Mouse (Mus musculus) cerebellum, adult 11-12 months (tissue): ENCODE measurements around the gene Pth2.
"Not testable (repeated sequence)": the region's sequence is repeated elsewhere in the genome, so short reads cannot be mapped to it uniquely, and the experiment has no call there.

ENCODE experiments used
- DNase-seq: peaks from one replicate; pipeline ENCODE4 v3.0.0; 2022

Pth2 gene

DNA sequence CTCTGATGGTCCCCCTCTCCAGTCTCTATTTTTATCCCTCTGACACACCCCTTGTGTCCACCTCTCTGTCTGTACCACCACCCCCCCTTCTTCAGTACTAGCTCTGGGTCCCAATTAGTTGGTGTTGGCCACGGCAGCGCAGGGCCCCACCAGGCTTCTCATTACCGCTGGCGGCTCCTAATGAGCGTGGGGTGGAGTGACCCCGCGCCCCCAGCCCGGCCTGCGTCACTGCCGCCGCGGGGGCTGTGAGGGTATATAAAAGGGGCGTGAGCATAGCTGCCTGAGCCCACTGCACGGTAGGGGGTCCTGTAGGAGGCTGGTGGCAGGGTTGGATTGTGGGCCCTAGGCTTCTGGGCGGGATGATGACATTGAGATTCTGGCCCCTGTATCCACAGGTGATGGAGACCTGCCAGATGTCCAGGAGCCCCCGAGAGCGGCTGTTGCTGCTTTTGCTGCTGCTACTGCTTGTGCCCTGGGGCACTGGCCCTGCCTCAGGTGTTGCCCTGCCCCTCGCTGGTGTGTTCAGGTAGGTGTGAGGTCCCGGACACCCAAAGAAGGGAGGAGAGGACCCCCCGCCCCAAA lies at the start of gene Pth2:
Gene Pth2, plus strand, starts transcription at position 100 of the 582 bp plus-strand sequence.
- DNase-seq = peak; percentile 71

DNA sequence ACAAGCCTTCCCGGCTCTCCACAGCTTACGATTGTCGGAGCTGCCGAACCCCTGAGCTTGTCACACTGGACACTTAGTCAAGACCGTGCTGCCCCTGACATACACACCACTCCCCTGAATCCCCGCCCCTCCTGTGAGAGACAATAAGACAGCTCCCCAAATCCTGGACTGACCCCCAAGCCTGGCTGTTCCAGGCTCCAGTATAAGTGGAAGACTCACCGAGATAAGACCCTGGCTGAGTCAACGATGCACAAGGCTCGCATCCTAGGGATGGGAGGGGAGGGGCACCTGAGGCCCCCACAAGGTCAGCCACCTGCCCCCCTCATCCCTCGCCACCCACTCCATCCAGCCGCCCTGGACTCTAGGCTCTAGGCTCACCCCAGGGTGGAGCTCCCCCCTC lies 48.9 kb upstream of the Pth2 start:
- DNase-seq = peak; percentile 50

DNA sequence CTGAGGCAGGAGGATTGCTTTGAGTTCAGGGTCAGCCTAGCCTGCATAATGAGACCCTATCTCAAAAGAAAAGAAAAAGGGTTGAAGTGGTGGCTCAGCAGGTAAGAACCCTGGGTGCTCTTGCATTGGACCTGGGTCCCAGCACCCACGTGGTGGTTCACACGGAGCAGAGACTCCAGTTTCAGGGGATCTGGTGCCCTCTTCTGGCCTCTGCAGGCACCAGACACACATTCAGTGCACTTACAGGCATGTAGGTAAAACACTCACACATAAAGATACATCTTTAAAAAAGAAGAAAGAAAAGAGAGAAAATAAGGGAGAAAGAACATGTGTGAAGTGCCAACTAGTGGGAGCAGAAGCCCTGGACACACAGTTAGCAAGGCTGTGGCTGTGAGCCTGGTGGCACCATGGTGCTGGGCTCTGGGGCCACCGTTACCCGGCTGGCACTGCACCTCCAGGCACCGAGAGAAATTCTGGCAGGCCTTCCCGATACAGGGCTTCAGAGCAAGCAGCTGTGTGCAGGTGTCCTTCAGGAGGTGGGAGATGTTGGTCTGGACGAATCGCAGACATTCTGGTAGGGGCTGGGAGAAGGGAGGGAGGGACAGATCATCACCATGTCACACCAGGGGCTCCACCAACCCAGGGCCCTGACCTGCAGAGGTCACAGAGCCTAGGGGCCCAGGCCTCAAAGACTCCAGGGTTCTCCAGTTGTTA lies 47.2 kb upstream of the Pth2 start:
- DNase-seq = peak; percentile 33

DNA sequence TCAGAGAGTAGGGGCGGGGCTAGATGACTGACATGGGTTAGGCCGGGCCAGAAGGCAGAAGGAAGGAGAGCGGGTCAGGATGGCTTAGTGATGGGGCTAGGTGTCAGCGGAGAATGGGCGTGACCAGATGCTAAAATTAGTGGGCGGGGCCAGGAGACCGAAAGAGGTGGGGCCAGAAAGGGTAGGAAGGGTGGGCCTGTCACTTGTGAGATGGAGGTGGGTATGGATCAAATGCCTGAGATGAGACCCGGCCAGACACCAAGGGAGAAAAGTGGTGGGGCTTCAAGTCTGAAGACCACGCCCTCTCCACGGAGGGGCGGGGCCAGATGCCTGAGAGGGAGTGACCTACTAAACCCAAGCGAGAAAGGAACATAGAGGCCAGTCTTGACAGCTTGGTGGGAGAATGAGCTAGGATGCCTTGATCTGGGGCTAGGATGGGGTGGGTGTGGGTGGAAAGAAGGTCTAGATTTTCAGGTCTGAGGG lies 46.2 kb upstream of the Pth2 start:
- peak; percentile 49 for DNase-seq

DNA sequence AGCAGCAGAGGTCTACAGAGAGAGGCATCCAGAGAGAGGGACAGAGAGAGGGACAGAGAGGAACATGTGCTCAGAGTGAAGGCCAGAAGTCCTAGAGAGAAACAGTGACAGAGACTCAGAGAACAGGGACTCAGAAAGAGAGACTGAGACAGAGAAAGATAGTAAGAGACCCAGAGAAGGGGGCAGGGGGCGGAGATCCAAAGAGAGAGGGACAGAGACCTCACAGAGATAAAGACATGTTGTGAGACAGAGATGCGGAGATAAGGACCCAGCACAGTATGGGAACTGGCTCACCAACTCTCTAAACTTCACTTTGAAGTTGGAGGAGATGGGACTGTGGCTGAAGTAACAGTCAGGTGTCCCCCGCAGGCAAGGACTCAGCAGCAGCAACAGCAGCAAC lies 45.4 kb upstream of the Pth2 start:
- no peak for DNase-seq

DNA sequence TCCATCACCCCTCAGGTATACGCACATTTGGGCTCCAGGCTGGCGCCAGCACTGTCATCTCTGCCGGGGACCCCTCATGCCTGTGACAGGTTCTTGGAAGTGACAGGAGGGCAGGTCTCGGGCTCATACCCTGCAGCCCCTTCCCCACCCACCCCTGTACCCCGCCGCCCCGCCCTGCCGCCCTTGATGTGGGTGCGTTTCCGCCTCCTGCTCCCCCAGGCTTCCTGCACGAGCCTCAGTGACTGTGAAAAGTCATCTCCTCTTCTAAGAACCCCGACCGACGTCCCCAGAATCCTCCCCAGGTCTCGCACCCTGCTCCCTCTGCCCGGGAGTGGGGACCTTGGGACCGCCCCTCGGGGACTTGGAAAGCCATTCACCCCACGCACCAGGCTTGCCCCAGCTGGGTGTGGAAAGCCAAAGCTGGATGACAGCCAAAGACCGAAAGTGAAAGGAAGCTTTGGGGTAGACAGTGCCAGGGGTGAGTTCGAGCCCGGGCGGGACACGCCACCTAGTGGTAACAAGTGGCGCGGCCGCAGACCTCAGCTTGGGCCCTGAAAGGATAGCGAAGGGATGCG lies 44.7 kb upstream of the Pth2 start, which contains the start of the genes Gm45713 and Flt3l:
Gene Gm45713, minus strand, starts transcription at position 239 of the 575 bp plus-strand sequence.
Gene Flt3l, minus strand, starts transcription at position 440 of the 575 bp plus-strand sequence.
- DNase-seq = peak; percentile 89

DNA sequence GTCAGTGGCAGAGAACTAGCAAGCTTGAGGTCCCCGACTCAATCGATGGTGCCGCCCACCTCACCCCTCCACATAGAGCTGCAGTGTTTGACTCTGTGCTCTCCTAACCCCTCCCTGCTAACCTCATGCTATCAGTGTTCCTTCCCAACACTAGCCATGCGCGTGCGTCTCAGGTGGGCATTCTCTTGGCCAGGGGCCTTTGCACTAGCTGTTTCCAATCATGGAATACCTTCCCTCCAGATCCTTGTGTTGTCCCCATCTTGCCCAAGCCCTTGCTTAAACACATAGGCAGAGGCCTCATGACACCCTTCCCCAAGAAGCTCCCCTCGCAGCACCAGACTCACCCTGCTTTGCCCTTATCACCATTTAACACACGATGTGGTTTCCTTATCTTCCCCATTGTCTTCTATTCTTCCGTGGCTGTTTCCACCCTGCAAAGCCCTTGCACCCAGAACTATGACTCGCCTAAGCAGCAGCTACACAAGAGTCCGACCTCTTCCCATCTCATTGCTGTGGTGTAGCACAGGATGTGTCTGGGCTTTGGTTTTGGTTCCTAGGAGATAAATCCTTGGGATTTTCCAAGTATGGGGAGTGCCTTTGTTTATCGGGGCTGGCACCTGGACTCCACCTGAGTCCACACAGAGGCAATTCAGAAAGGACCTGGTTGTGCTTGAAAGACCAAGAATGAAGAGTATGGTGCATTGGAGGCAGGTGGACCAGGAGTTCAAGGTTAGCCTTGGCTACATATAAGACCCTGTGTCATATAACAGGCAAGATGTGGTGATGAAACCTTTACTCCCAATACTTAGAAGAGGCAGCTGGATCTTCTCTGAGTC lies 43.4 kb upstream of the Pth2 start:
- peak; percentile 32 for DNase-seq

DNA sequence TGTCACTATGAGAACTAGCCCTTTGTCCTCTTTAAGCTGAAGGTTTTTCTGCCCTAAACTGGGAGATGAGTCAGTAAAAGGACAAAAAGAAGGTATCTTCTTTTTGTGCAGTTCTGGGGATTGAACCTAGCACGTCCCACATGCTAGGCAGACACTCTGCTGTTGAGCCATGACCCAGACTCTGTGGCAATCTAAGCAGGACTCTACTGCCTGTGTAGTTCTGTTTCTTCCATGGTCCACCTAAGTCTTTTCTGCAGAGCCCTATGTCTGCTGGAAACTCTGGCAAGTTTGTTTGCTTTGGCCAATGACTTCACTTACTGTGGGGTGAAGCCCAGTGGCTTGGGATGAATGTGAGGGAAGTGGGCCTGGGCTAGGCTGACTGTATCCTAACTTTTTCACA lies 42.4 kb upstream of the Pth2 start:
- DNase-seq = no peak

DNA sequence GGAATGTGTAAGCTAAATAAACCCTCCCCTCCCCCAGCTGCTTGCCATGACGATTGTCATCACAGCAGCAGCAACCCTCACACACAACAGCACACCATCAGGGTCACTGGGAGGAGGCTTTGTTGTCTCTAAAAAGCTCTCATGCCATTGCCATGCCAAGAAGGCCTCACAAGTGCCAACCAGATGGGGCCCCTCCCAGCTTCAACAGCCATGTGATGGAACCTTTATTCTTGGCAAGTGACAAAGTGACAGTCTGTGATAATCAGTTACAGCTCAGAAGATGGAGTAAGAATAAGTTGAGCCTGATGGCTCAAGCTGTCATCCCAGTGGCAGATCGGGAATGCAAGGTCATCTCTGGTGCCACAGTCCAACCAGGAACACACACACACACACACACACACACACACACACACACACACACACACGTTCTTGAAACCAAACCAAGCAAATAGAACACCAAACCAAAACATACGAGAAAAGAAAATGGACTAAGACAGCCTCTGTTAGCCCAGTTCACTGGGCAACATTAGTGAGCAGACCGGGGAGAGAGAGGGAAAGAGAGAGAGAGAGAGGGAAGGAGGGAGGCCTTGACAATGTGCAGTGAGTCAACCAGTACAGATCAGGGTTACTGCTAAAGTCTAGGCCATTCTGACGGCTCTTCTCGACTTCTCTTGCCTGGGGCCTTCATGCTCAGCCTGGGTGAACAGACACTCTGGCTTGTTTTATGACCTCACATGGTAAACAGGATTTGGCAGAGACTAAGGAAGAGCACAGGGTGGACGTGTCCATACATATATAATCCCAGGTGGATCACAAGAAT lies 40.7 kb upstream of the Pth2 start:
- DNase-seq = no peak

DNA sequence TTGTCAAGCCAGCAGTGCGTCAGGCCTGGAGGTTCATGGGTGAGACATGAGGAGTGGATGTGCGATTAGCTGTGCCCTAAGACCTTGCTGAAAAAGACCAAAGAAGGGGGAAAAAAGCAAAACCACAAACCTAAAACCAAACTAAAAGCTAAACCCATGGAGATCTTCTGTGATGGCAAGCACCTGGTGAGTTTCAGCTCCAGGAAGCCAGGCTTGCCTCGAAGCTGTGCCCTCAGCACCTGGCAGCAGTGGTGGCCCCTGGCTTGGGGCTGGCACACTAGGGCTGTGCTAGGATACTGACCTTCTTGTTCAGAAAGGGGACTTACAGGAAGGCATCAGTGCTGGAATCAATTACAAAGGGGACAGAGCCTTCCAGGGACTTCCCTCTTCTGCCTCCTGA lies 39.5 kb upstream of the Pth2 start:
- DNase-seq = no peak

DNA sequence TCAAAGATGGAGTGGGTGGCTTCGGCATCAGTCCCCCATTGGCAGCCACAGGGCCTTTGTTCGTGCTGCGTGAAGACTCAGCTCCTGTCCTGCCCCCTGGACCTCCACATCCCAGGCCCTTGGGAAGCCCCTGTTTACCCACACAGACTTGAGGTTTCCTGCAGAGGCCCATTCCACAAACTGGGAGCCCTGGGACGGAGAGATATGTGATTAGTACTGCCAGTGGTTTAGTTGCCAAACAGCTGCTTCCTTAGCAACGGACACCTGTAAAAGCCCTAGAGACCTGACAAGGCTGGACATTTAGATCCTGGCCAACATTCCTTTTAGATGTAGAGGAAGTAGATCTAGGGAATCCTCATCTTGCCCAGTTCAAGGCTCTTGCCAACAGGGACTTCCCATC lies 38.9 kb upstream of the Pth2 start:
- peak; percentile 9 for DNase-seq

DNA sequence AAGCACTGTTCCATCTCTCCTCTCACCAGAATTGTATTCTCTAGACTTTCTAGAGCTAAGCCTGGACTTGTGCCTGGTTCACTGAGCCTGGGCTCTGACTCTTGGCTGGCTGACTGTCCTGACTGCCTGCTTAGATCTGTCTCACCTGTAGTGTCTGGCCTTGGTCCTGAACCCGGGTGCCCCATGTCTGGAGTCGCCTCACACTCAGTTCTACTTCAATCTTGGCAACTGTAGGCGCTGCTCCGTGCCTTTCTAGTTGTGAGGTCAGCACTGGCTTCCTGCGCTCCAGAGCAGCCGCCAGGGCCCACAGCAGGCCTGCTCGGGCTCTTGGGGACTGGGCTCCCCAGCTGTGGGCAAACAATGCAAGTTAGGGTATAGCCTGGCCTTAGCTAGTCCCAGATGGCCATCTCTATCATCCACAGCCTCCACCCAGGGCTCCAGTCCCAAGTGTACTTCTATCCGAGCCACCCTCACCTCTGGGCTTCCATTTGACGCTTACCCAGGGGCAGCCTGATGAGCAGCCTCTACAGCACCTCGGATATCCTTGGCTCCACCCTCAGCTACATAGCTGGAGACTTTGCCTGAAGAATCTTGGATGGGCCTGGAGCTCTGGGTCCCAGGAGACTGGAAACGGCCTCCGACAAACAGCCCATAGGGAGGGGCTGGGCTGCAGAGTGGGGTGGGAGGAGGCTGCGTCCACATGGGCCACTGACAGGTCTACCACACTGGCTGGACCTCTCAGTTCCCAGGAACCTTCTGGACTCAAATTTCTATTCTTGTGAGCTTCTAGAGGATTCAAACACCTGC lies 36.2 kb upstream of the Pth2 start:
- DNase-seq = no peak

DNA sequence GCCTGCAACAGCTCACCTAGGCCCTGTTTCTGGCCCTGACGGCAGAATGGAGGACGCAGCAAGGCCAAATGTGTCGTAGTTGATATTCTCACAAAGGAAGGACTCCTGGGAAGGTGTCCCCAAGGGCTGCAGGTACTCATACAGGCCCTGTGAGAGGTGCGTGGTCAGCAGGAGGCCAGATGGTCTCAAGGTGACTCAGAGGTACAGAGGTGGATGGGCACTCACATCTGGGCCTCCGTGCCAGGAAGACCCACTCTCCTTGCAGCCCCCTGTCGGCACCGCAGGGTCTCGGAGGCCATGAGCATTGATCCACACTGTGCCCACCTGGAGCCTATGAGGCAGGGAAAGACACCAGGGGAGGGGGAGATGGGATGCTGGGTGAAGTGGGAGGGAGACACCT lies 35.3 kb upstream of the Pth2 start:
- no peak for DNase-seq

DNA sequence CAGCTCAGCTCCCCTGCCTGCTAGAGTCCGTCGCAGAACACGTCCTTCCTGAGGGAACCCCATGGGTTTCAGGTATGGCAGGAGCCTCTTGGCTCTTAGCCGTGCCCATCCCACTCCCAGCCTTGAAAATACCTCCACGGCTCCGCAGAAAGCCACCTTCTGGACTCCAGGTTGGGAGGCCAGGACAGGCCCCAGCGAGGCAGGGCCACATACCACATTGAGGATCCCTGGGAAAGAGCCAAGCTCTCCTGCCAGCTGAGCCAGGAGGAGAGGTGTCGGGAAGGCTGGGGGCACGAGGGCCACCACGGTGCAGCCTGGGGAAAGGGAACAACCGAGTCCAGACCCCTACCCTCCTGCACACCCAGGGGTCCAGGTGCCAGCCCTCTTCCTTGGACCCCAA lies 33.5 kb upstream of the Pth2 start:
- DNase-seq = no peak

DNA sequence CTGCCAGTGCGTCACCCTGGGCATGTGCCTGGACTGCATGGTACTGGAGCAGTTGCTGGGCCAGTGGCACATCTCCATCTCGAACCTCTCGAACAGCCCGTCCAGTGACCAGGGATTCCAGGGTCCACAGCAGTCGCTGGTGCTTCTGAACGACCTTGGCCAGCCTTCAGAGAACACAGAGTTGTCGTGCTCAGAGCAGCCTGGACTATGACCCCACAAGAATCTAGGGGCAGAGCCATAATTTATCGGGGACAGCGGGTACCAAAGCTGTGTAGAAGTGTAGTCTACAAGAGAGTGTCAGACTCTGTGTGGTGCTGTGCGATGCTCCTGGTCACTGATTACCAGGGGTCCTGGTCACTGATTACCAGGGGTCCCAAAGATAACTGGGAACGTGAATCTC lies 32.9 kb upstream of the Pth2 start:
- no peak for DNase-seq

DNA sequence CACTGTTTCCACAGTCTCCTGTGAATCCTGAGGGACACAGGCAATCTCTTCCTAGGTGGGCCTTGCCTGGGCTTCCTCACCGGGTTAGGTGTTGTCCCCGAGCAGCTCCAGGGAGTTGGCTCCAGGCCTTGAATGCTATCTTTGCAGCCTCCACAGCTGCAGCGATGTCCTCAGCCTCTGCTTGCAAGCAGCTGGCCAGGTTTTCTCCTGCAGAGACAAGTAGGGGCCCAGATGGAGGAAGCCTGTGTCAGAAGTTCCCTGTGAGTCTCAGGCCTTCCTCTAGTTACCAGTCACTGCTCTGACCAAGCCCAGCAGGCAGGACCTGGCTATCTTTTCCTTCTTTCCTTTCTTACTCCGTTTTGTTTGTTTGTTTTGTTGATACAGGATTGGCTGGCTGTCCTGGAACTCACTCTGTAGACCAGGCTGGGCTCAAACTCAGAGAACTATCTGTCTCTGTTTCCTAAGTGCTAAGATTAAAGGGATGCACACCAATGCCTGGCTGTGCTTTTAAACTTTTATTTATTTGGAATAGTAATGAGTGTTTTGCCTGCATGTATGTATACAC lies 32.2 kb upstream of the Pth2 start:
- no peak for DNase-seq

DNA sequence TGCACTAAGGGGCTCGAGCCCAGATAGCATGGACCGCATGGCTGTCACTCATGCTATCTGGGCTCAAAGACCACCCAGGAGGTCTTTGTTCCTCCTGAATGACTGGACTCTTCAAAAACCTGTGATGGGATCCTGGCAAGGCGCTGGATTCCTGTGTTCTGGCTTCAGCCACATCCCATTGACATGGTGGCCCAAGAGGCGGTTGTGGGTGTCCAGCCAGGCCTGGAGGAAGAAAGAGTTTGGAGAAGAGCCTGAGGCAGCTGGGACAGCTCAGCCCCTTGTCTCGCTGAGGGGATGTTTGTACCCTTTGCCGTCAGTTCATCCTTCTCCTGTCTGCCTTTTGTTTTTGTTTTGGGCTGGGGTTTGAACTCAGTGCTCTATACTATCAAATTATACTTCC lies 31.2 kb upstream of the Pth2 start:
- DNase-seq = no peak

DNA sequence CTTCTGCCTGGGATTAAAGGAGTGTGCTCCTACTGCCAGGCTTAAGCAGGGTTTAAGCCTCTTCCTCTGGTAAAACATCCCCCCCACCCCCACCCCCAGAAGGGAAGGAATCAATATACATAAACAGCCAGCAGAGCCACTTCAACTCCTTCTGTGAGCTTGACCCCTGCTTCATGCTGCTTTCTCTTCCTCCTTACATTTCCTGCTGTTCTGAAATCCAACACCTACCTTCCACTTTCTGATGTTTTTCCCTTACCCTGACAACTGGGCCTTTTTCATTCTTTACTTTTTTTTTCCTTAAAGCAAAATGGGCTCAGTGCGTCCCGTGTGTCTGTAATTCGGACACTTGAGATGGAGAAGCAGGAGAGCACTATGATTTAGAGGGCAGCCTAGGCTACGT lies 30.5 kb upstream of the Pth2 start:
- no peak for DNase-seq

DNA sequence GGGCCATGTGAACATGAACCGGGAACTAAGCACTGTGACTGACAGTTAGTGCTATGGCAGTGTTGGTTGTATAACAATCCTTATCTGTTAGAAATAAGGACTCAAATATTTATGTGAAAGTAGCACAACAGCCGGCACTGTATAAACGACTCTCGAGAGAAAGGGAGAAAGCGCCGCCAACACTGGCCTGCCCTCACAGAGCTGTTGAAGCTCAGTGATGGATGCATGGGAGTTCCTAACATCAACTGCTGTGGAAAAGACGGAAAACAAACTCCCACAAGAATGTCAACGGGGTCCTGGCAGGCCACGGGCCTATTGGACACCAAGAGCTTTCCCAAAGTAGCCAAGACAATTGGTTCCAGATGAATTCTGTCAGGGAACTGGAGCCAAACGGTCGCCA lies 29.5 kb upstream of the Pth2 start:
- DNase-seq = no peak

DNA sequence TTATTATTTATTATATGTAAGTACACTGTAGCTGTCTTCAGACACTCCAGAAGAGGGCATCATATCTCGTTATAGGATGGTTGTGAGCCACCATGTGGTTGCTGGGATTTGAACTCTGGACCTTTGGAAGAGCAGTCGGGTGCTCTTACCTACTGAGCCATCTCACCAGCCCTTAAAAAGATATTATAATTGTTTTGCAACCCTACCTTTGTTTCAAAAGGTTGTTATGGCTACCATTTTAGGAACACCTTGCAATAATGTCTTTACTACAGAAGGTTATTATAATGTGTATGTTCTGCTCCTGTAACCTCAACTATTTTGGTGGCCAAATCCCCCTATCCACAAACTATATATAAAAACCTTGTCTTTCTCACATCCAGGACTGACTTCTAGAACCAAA lies 27.7 kb upstream of the Pth2 start:
- not testable (repeated sequence) for DNase-seq

DNA sequence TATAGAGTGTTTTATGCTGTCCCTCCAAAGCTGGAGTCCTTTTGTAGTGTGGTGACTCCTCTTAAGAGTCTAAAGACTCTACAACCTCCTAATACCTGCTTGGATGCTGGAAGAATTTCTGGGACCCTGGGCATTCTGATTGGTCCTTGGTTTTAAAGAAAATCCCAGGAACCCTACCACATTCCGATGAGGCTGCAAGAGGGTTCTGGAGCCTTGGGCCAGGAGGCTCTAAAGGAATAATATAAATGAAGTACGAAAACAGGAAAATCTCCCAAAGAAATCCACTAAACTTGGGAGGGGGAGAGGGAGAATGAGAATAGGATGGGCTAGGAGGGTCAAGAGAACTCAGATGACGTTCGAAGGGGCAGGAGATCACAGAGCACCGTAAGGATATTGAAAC lies 27.2 kb upstream of the Pth2 start:
- DNase-seq = no peak
